Mouse (Mus musculus): Measurements from ENCODE around the gene Trappc3.
A peak's percentile ranks its signal among the peaks of the same experiment; 100 is the strongest.

Gene Trappc3

DNA sequence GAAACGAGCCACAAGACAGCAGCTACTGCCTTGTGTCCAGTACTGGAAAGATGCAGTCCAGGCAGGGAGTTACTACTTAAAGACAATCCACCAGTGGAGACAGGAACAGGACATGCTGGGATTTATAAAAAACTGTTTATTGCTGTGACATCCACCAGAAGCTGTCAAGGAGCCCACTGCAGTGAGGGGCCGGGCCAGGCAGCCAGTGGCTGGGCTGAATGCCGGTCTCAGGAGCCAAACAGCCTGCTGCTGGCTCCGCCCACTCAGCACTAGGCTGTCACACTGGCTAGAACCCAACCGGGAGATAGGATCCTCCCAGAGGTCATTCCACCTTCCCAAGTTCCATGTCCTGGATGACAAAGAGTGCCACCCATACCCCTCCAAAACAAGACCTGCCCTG is 53.8 kb downstream of the Trappc3 start:
- DNase-seq = no peak

GRCm38 (mm10) chr4:126316443-126317040 is 54.4 kb downstream of the Trappc3 start:
- DNase-seq = no peak

DNA sequence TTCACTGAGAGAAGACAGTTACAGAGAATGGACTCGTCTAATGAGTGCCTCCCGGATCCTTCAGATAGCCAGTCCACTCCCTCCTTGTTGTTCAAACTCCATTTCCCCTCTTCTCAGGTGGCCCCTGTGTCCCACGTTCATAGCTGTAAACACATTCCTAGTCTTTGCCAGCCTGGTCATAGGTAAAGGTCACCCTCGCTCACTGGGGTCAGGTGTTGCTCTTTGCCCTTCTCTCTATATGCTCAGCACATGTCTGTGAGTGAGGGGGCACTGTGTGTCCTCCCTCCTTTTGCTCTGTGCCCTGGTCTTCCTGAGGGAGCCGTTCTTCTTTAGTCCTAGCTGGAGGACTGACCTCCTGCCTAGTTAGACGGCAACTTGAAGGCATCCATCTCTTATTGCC is 57.7 kb downstream of the Trappc3 start:
- DNase-seq = no peak

GRCm38 (mm10) chr4:126321111-126321853 is 59.2 kb downstream of the Trappc3 start, which contains the start of gene Adprhl2:
Gene Adprhl2 (minus strand): TSS chr4:126321703.
- DNase-seq = peak; percentile 100

- peak; percentile 40 for DNase-seq
Measured at GRCm38 (mm10) chr4:126321854-126322511, 59.9 kb downstream of the Trappc3 start.

DNA sequence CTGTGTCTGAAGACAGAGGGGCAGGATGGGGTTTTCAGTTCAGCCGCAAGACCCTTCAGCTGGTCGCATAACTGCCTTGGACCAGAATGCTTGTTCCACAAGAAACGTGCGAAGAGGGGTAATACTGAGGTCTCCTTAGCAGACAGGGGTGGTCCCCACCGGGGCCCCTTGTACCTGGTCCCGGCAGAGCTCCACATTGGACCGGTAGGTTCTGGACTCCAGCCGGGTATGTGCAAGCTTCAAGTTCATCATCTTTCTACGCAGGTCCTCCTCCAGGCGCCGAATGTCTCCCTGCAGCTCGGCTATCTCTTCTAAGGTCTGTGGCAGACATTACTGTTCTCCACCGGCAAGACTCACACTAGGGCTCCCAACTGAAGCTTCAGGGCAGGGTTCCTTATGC is 60.5 kb downstream of the Trappc3 start:
- no peak for DNase-seq

DNA sequence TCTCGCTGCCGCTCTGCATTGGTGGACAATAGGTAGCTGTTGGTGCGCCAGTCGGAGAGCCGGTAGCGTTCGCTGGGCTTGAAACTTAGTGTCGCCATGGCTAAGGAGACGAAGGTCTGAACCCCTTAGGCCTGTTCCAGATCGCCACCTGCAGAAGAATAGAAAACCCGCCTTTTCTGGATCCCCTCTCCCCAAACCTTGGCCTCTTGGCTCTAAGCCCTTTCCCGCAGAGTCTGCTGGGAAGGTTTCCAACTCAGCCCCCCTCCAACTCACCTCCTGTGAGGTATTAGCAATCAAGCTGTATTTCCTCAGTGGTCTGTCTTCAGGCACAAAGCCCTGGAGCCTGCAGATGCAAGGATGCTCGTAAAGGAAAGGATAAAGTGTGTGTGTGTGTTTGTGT is 62.7 kb downstream of the Trappc3 start:
- no peak for DNase-seq

DNA sequence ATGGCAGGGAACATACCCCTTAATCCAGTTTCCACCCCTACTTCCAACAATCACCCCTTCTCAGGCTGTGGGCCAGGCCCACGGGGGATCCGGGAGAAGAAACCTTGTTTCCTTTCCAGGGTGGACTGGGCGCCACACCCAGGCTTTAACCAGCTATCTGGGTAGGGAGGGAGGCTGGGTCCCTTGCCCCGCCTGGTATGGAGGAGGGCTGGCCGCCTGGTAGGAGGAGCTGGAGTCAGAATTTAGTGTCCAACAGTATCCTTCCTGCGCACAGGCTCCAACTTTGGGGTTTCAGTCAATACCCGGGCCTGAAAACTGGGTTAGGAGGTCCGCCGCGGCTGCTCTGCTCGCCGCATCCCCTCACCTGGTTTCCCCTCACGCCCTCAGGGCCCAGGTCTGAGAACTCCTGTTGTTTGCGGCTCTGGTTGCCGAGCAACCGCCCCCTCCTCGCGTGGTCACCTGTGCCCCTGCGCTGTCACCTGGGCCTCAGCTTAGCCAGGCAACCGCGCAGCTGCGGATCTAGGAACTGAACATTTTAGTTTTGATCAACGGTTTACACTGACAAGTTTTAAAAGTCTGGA is 63.2 kb downstream of the Trappc3 start, which contains the start of gene Tekt2:
Tekt2 (minus strand) TSS at position 408 of the 581 bp plus-strand sequence.
- DNase-seq = peak; percentile 28
